Mouse (Mus musculus) C2C12 (cell line): ENCODE data around the gene Izumo1.

Experiments
- CTCF ChIP-seq: IDR thresholded peaks from one replicate; pipeline ENCODE4 v1.5.1; 2011; ENCODE audit not compliant: control insufficient read depth, insufficient read depth, insufficient read length
- MAX ChIP-seq: IDR thresholded peaks from one replicate; pipeline ENCODE4 v1.6.1; 2011; ENCODE audit warnings: mild to moderate bottlenecking, control low read depth
- MYOD1 ChIP-seq: IDR thresholded peaks from one replicate; pipeline ENCODE4 v1.6.1; 2011; ENCODE audit warnings: low read depth; ENCODE audit not compliant: control insufficient read depth, insufficient read length
- MYOG ChIP-seq: IDR thresholded peaks from one replicate; pipeline ENCODE4 v1.6.1; 2011; ENCODE audit not compliant: control insufficient read depth, insufficient read length; ENCODE audit errors: extremely low read depth
- USF1 ChIP-seq: IDR thresholded peaks from one replicate; pipeline ENCODE4 v1.6.1; 2011; ENCODE audit warnings: low read depth, mild to moderate bottlenecking, control low read depth, moderate library complexity

DNA sequence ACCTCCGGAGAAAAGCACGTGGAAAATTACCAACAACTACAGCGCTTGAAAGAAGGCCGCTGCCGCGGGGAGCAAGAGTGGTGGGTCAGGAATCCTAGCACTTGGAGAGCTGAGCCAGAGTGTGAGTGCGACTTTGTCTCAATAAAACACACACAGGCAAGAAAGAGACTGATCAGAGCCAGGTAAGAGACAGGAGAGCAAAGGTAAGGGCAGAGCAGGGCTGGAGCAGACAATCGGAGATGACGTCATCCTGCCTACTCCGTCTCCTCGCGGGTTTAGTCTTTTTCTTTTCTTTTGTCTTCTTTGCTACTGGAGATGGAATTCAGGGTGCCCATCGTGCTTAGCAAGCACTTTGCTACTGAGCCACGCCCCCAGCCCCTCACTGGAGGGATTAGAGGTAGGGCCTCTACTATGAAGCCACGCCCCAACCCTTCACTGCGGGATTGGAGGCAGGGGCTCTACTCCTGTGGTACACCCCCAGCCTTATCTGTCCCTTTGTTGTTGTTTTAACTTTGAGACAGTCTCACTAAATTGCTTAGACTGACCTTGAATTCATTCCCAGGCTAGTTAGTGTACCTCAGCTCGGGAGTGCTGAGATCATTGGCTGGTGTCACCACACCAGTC, 32.9 kb downstream of the Izumo1 start:
- TF ChIP-seq CTCF (no peak), MYOD1 (no peak), MAX (no peak), MYOG (no peak), USF1 (no peak)
